Mouse (Mus musculus): ENCODE measurements around the gene Faim2. TPM values are rescaled to one million over a fixed set of nuclear protein-coding genes. Genes with fewer than 3 reads are reported as not detected.
A peak's percentile ranks its signal among the peaks of the same experiment; 100 is the strongest.

The Faim2 gene
- polyA plus RNA-seq, 1 experiment, result not detected

- no peaks in the 10 kb centered on the region for H3K9me3 ChIP-seq (ENCODE audit: control insufficient read depth, low read length)
- H3K4me1 ChIP-seq (ENCODE audit: control insufficient read depth), result peaks cover 16% of the 10 kb centered on the region
- H3K4me3 ChIP-seq (replicated peaks), result peak within 1 kb of the TSS; percentile 57
- H3K36me3 ChIP-seq (ENCODE audit: control insufficient read depth), result no peaks in the 10 kb centered on the region
- TF ChIP-seq GATA1 (IDR thresholded peaks at IDR 0.05; ENCODE audit: low read length) (no peak), TAL1 (IDR thresholded peaks at IDR 0.05; ENCODE audit: low read length) (no peak)
- H3K27me3 ChIP-seq (ENCODE audit: control insufficient read depth), result peaks cover 27% of the 10 kb centered on the region
These were observed 70.2 kb downstream of the Faim2 start, which contains the start of gene Nckap5l for GRCm38 (mm10) chr15:99457606-99458401. Gene Nckap5l, minus strand, starts transcription at chr15:99457748.

GRCm38 (mm10) chr15:99456963-99457605 is 70.9 kb downstream of the Faim2 start:
- peaks cover 27% of the 10 kb centered on the region for H3K27me3 ChIP-seq (ENCODE audit: control insufficient read depth)
- H3K4me3 ChIP-seq (replicated peaks), result peak overlapping the region; percentile 57
- TF ChIP-seq GATA1 (IDR thresholded peaks at IDR 0.05; ENCODE audit: low read length) (no peak), TAL1 (IDR thresholded peaks at IDR 0.05; ENCODE audit: low read length) (no peak)
- H3K9me3 ChIP-seq (ENCODE audit: control insufficient read depth, low read length), result no peaks in the 10 kb centered on the region
- H3K4me1 ChIP-seq (ENCODE audit: control insufficient read depth), result peaks cover 16% of the 10 kb centered on the region
- no peaks in the 10 kb centered on the region for H3K36me3 ChIP-seq (ENCODE audit: control insufficient read depth)

GRCm38 (mm10) chr15:99456338-99456962 is 71.5 kb downstream of the Faim2 start:
- Histone ChIP-seq H3K4me3 (replicated peaks) (peak overlapping the region; percentile 57), H3K4me1 (ENCODE audit: control insufficient read depth) (peaks cover 16% of the 10 kb centered on the region), H3K36me3 (ENCODE audit: control insufficient read depth) (no peaks in the 10 kb centered on the region), H3K9me3 (ENCODE audit: control insufficient read depth, low read length) (no peaks in the 10 kb centered on the region), H3K27me3 (ENCODE audit: control insufficient read depth) (peaks cover 27% of the 10 kb centered on the region)
- TF ChIP-seq GATA1 (IDR thresholded peaks at IDR 0.05; ENCODE audit: low read length) (no peak), TAL1 (IDR thresholded peaks at IDR 0.05; ENCODE audit: low read length) (no peak)

GRCm38 (mm10) chr15:99455415-99455814 is 72.5 kb downstream of the Faim2 start:
- peaks cover 27% of the 10 kb centered on the region for H3K27me3 ChIP-seq (ENCODE audit: control insufficient read depth)
- H3K4me1 ChIP-seq (ENCODE audit: control insufficient read depth), result peaks cover 21% of the 10 kb centered on the region
- TF ChIP-seq TAL1 (IDR thresholded peaks at IDR 0.05; ENCODE audit: low read length), result no peak
- TF ChIP-seq GATA1 (IDR thresholded peaks at IDR 0.05; ENCODE audit: low read length), result no peak

GRCm38 (mm10) chr15:99454585-99455279 is 73.2 kb downstream of the Faim2 start:
- Histone ChIP-seq H3K9me3 (ENCODE audit: control insufficient read depth, low read length) (no peaks in the 10 kb centered on the region), H3K4me3 (replicated peaks) (no peak overlapping the region), H3K36me3 (ENCODE audit: control insufficient read depth) (no peaks in the 10 kb centered on the region), H3K27me3 (ENCODE audit: control insufficient read depth) (peaks cover 27% of the 10 kb centered on the region), H3K4me1 (ENCODE audit: control insufficient read depth) (peaks cover 27% of the 10 kb centered on the region)
- TF ChIP-seq TAL1 (IDR thresholded peaks at IDR 0.05; ENCODE audit: low read length) (no peak), GATA1 (IDR thresholded peaks at IDR 0.05; ENCODE audit: low read length) (no peak)

More at GRCm38 (mm10) chr15:99455415-99455814, 72.5 kb downstream of the Faim2 start:
- Histone ChIP-seq H3K9me3 (ENCODE audit: control insufficient read depth, low read length) (no peaks in the 10 kb centered on the region), H3K4me3 (replicated peaks) (no peak overlapping the region), H3K36me3 (ENCODE audit: control insufficient read depth) (no peaks in the 10 kb centered on the region)

- no peak for TF ChIP-seq GATA1 (IDR thresholded peaks at IDR 0.05; ENCODE audit: low read length)
- no peak for TF ChIP-seq TAL1 (IDR thresholded peaks at IDR 0.05; ENCODE audit: low read length)
- Histone ChIP-seq H3K9me3 (ENCODE audit: control insufficient read depth, low read length) (no peaks in the 10 kb centered on the region), H3K36me3 (ENCODE audit: control insufficient read depth) (no peaks in the 10 kb centered on the region), H3K4me3 (replicated peaks) (no peak overlapping the region), H3K27me3 (ENCODE audit: control insufficient read depth) (peaks cover 27% of the 10 kb centered on the region), H3K4me1 (ENCODE audit: control insufficient read depth) (peaks cover 37% of the 10 kb centered on the region)
These were observed 74.6 kb downstream of the Faim2 start for GRCm38 (mm10) chr15:99453153-99453900.

- Histone ChIP-seq H3K36me3 (ENCODE audit: control insufficient read depth) (no peaks in the 10 kb centered on the region), H3K4me3 (replicated peaks) (no peak overlapping the region), H3K9me3 (ENCODE audit: control insufficient read depth, low read length) (no peaks in the 10 kb centered on the region), H3K4me1 (ENCODE audit: control insufficient read depth) (peaks cover 23% of the 10 kb centered on the region), H3K27me3 (ENCODE audit: control insufficient read depth) (no peaks in the 10 kb centered on the region)
- TF ChIP-seq TAL1 (IDR thresholded peaks at IDR 0.05; ENCODE audit: low read length) (no peak), GATA1 (IDR thresholded peaks at IDR 0.05; ENCODE audit: low read length) (no peak)
These were observed 78.1 kb downstream of the Faim2 start for GRCm38 (mm10) chr15:99449751-99450280.
